Mouse (Mus musculus) intestine, embryonic 15.5 days (tissue): ENCODE measurements at regions not wholly inside any gene's neighbourhood (a gene's known extent, or its start where the extent isn't known, plus 50 kb on each side); places are given as distances from the start of the nearest gene placed in this dataset.
"Not testable (repeated sequence)": the region's sequence is repeated elsewhere in the genome, so short reads cannot be mapped to it uniquely, and the experiment has no call there.

Experiments used
- ATAC-seq: fragments of 200-750 bp; cut with Nextera tagmentation; 2 replicates; pipeline ENCODE4 v1.8.0; 2017; ENCODE audit warnings: moderate TSS enrichment, moderate library complexity
- H3K27ac ChIP-seq: fragments of 300-500 bp; sonication (generic); 2 replicates; pipeline ENCODE4 v1.5.1; 2015; ENCODE audit warnings: mild to moderate bottlenecking, inconsistent platforms
- H3K27me3 ChIP-seq: fragments of 300-500 bp; sonication (generic); replicated peaks from 2 replicates; pipeline ENCODE4 v1.6.1; 2015; ENCODE audit warnings: inconsistent platforms
- H3K36me3 ChIP-seq: fragments of 300-500 bp; sonication (generic); 2 replicates; pipeline ENCODE4 v1.6.1; 2015; ENCODE audit warnings: inconsistent platforms
- H3K4me1 ChIP-seq: fragments of 300-500 bp; sonication (generic); replicated peaks from 2 replicates; pipeline ENCODE4 v1.6.1; 2015; ENCODE audit warnings: inconsistent platforms
- H3K4me2 ChIP-seq: fragments of 300-500 bp; sonication (generic); replicated peaks from 2 replicates; pipeline ENCODE4 v1.6.1; 2015; ENCODE audit warnings: mild to moderate bottlenecking, inconsistent platforms
- H3K4me3 ChIP-seq: fragments of 300-500 bp; sonication (generic); replicated peaks from 2 replicates; pipeline ENCODE4 v1.5.1; 2015; ENCODE audit warnings: inconsistent platforms
- H3K9ac ChIP-seq: fragments of 300-500 bp; sonication (generic); 2 replicates; pipeline ENCODE4 v1.6.1; 2015; ENCODE audit warnings: inconsistent platforms
- H3K9me3 ChIP-seq: fragments of 300-500 bp; sonication (generic); 2 replicates; pipeline ENCODE4 v1.6.1; 2016; ENCODE audit warnings: inconsistent platforms
- WGBS: fragments of 180-500 bp; shearing (Covaris S2); methylation state at CpG from one replicate; pipeline ENCODE4 v1.1.7; 2015; 5-methylcytosine and 5-hydroxymethylcytosine counted together

DNA sequence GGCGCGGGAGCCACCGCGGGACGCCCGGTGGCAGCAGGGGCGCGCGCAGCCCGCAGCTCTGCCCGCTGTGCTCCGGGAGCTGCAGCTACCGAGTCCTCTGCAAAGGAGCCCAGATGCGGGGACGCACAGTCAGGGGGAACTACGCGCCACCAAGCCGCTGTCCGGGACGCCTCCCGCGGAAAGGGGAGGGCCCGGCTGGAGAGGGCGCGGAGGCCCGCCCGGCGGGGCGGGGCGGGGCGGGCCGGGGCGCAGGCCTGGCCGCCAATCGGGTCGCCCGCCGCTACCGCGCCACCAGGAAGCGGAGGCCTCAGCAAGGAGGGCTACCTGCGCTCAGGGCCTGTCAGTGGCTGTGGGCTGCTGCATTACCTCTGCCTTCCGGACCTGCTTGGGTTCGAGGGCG, 1156.9 kb downstream of the Gm10330 start:
- H3K27ac ChIP-seq, H3K9me3 ChIP-seq, H3K4me2 ChIP-seq, H3K36me3 ChIP-seq, H3K4me3 ChIP-seq, H3K9ac ChIP-seq, H3K4me1 ChIP-seq, H3K27me3 ChIP-seq: not testable (repeated sequence)
- no CpG with 5 or more reads among the region's 45 CpGs for WGBS
- peak; percentile 92 for ATAC-seq
